Mouse (Mus musculus): Measurements from ENCODE around the gene C1qc. TPM values are rescaled to one million over a fixed set of nuclear protein-coding genes. Genes with fewer than 3 reads are reported as not detected.

Gene C1qc
- polyA plus RNA-seq, 1 experiment from 2014 or later: 22.3 TPM

DNA sequence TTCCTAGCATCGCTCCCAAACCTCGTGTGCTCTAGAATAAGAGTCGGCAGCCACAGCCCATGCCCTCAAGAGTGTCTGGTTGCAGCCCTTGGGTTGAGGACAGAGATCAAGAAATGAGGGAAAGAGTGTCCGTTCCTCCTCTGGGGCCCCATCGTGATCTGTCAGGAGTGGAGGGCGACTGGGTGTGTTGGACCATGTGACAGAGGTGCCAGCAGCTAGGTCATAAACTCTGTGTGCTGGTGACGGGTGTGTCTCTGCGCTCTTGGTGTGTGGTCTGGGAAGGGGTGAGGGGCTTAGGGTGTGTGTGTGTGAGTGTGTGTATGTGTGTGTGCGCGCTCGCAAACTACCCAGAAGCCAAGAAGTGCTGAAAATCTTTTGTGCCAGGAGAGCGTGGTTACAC is 39.9 kb downstream of the C1qc start:
- Histone ChIP-seq H3K4me2 (ENCODE audit: low read length) (no peak overlapping the region), H3K27ac (ENCODE audit: low read depth, low read length) (no peak overlapping the region), H3K36me3 (ENCODE audit: control insufficient read depth, insufficient read depth, low read length) (no peaks in the 10 kb centered on the region), H3K4me3 (ENCODE audit: low read depth, low read length) (no peak overlapping the region), H3K9ac (ENCODE audit: low read length) (no peak overlapping the region), H3K9me3 (replicated peaks; ENCODE audit: control insufficient read depth, low read length) (no peaks in the 10 kb centered on the region), H3K4me1 (ENCODE audit: control insufficient read depth, insufficient read depth, low read length) (no peaks in the 10 kb centered on the region), H3K27me3 (replicated peaks; ENCODE audit: control insufficient read depth, insufficient read depth, low read length) (no peaks in the 10 kb centered on the region)
- ATAC-seq (no peak), DNase-seq (ENCODE audit: low spot score) (no peak)
- WGBS: 93% methylated on average over 12 of the region's 12 CpGs

DNA sequence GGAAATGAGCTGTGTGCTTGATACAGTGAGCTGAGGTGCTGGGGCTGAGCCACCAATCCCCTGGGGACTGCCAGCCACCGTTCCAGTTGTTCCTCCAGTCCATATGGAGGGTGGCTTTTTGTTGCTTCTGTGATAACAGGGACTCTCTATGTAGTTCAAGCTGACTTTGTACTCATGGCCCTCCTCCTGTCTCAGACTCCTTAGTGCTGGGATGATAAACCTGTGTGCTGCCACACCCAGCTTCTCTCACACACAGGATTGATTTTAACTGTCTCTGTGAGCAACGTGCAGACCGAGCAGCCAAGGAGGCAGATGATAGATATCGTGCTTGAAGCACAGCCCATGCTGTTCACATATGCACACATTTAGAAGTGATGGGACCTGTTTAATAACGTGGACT is 40.7 kb downstream of the C1qc start:
- ATAC-seq (no peak), DNase-seq (ENCODE audit: low spot score) (no peak)
- H3K27me3 ChIP-seq (replicated peaks; ENCODE audit: control insufficient read depth, insufficient read depth, low read length): no peaks in the 10 kb centered on the region
- no peak overlapping the region for H3K4me2 ChIP-seq (ENCODE audit: low read length)
- 83% methylated on average over 5 of the region's 5 CpGs for WGBS
- H3K9ac ChIP-seq (ENCODE audit: low read length): no peak overlapping the region
- H3K36me3 ChIP-seq (ENCODE audit: control insufficient read depth, insufficient read depth, low read length): no peaks in the 10 kb centered on the region
- H3K9me3 ChIP-seq (replicated peaks; ENCODE audit: control insufficient read depth, low read length): no peaks in the 10 kb centered on the region
- H3K4me1 ChIP-seq (ENCODE audit: control insufficient read depth, insufficient read depth, low read length): no peaks in the 10 kb centered on the region
- H3K27ac ChIP-seq (ENCODE audit: low read depth, low read length): no peak overlapping the region
- H3K4me3 ChIP-seq (ENCODE audit: low read depth, low read length): no peak overlapping the region

DNA sequence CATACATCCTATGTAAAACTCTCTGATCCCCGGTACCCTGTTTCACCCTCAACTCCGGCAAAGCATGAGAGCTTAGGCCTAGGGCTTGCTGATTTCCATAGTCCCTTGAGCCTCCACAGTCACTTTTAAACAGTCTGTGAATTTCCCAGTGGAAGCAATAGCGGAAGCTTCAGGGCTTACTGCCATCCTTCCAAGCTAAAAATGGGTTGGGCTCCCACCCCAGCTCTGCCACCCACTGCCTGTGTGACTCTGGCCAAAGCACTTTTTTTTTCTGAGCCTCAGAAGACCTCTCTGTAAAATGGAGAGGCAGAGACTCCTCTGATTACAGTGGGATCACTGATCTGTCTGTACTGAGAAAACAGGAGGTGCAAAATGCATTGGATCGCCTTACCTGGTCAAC is 44.3 kb downstream of the C1qc start:
- no peak for DNase-seq (ENCODE audit: low spot score)
- Histone ChIP-seq H3K9ac (ENCODE audit: low read length) (no peak overlapping the region), H3K36me3 (ENCODE audit: control insufficient read depth, insufficient read depth, low read length) (no peaks in the 10 kb centered on the region), H3K27ac (ENCODE audit: low read depth, low read length) (no peak overlapping the region), H3K4me3 (ENCODE audit: low read depth, low read length) (no peak overlapping the region), H3K27me3 (replicated peaks; ENCODE audit: control insufficient read depth, insufficient read depth, low read length) (no peaks in the 10 kb centered on the region), H3K4me2 (ENCODE audit: low read length) (no peak overlapping the region), H3K9me3 (replicated peaks; ENCODE audit: control insufficient read depth, low read length) (no peaks in the 10 kb centered on the region), H3K4me1 (ENCODE audit: control insufficient read depth, insufficient read depth, low read length) (peaks cover 7% of the 10 kb centered on the region)
- WGBS: 83% methylated on average over 4 of the region's 4 CpGs
- no peak for ATAC-seq

DNA sequence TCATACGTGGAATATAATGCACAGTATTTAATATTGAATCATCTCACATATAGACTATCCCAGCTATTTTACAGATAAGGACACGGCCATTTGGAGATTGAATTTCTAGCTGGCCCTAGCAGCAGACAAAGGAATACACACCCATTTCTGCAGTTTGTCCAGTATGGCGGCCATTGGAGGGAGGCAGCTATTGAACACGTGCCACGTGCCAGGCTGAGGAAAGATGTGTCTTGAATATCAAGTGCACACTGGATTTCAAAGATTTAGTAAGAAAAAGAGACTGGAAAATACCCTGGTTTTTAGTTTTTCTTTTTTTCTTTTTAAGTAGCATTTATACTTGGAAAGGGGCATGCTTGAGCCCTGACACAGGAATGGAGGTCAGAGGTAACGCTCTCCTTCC is 45.7 kb downstream of the C1qc start:
- Histone ChIP-seq H3K27me3 (replicated peaks; ENCODE audit: control insufficient read depth, insufficient read depth, low read length) (no peaks in the 10 kb centered on the region), H3K4me2 (ENCODE audit: low read length) (no peak overlapping the region), H3K9me3 (replicated peaks; ENCODE audit: control insufficient read depth, low read length) (no peaks in the 10 kb centered on the region), H3K27ac (ENCODE audit: low read depth, low read length) (no peak overlapping the region), H3K4me3 (ENCODE audit: low read depth, low read length) (no peak overlapping the region), H3K36me3 (ENCODE audit: control insufficient read depth, insufficient read depth, low read length) (no peaks in the 10 kb centered on the region), H3K4me1 (ENCODE audit: control insufficient read depth, insufficient read depth, low read length) (peaks cover 7% of the 10 kb centered on the region), H3K9ac (ENCODE audit: low read length) (no peak overlapping the region)
- WGBS: 58% methylated on average over 6 of the region's 6 CpGs
- ATAC-seq: no peak
- no peak for DNase-seq (ENCODE audit: low spot score)

DNA sequence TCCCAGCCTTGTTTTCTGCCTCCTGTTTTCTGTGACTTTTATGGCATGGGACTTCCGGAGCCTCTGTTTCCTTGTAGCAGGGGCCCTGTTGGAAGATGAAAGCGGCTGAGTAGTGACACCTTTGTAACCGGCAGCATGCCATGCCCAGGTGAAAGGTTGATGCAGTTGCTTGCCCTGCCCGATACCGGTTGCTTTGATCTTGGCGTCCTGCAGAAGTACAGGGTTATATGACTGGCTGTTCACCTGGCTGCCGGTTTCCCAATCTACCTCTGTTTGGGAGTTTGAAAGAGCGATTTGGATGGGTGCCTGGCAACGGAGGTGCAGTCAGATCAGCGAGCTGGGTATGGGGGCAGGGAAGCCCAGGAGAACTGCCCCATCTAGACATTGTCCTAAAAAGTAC is 50.1 kb downstream of the C1qc start:
- ATAC-seq (no peak), DNase-seq (ENCODE audit: low spot score) (no peak)
- Histone ChIP-seq H3K9me3 (replicated peaks; ENCODE audit: control insufficient read depth, low read length) (no peaks in the 10 kb centered on the region), H3K4me3 (ENCODE audit: low read depth, low read length) (no peak overlapping the region), H3K4me1 (ENCODE audit: control insufficient read depth, insufficient read depth, low read length) (peaks cover 16% of the 10 kb centered on the region), H3K27ac (ENCODE audit: low read depth, low read length) (no peak overlapping the region), H3K4me2 (ENCODE audit: low read length) (no peak overlapping the region), H3K36me3 (ENCODE audit: control insufficient read depth, insufficient read depth, low read length) (no peaks in the 10 kb centered on the region), H3K27me3 (replicated peaks; ENCODE audit: control insufficient read depth, insufficient read depth, low read length) (no peaks in the 10 kb centered on the region), H3K9ac (ENCODE audit: low read length) (no peak overlapping the region)
- WGBS: 86% methylated on average over 10 of the region's 10 CpGs

DNA sequence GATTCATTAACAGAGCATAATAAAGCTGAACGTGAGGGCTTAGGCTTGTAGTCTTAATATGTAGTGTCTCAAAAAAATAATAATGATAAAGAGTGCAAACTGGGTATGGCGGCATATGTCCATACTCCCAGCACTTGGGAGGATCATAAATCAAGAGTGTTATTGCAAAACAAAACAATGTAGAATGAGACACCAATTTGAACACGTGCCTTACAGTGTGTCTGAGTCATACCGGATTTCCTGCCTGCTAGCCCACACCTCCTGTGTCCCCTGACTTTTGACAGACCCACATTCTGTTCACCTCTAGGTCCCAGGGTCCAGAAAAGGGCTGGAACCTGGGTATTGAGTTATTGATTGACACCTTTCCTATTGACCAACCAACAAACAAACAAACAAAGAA is 50.8 kb downstream of the C1qc start:
- DNase-seq (ENCODE audit: low spot score) (no peak), ATAC-seq (no peak)
- Histone ChIP-seq H3K9me3 (replicated peaks; ENCODE audit: control insufficient read depth, low read length) (no peaks in the 10 kb centered on the region), H3K27me3 (replicated peaks; ENCODE audit: control insufficient read depth, insufficient read depth, low read length) (no peaks in the 10 kb centered on the region), H3K4me1 (ENCODE audit: control insufficient read depth, insufficient read depth, low read length) (peaks cover 23% of the 10 kb centered on the region), H3K36me3 (ENCODE audit: control insufficient read depth, insufficient read depth, low read length) (no peaks in the 10 kb centered on the region), H3K27ac (ENCODE audit: low read depth, low read length) (no peak overlapping the region), H3K4me2 (ENCODE audit: low read length) (no peak overlapping the region), H3K4me3 (ENCODE audit: low read depth, low read length) (no peak overlapping the region), H3K9ac (ENCODE audit: low read length) (no peak overlapping the region)
- WGBS: 88% methylated on average over 4 of the region's 4 CpGs

DNA sequence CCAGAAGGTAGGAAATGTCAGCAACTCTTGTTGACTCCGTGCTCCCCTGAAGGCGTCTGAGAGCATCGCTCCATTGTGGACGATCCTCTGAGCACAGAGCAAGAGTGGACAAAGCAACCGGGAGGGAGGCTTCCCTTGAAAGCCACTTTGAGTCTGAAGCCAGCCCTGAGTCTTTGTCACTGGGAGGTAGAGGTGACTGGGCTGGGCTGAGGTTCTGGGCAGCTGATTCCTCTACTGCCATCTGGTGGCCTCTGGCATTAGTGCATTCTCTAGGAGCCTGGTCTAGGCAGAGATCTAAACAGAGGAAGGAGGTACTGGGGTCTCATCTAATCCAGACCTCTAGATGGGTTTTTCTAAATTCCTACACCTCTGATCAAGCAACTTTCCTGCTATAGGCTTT is 51.8 kb downstream of the C1qc start:
- H3K4me3 ChIP-seq (ENCODE audit: low read depth, low read length): no peak overlapping the region
- no peak overlapping the region for H3K9ac ChIP-seq (ENCODE audit: low read length)
- no peaks in the 10 kb centered on the region for H3K27me3 ChIP-seq (replicated peaks; ENCODE audit: control insufficient read depth, insufficient read depth, low read length)
- no peaks in the 10 kb centered on the region for H3K36me3 ChIP-seq (ENCODE audit: control insufficient read depth, insufficient read depth, low read length)
- H3K4me2 ChIP-seq (ENCODE audit: low read length): no peak overlapping the region
- no peaks in the 10 kb centered on the region for H3K9me3 ChIP-seq (replicated peaks; ENCODE audit: control insufficient read depth, low read length)
- peaks cover 29% of the 10 kb centered on the region for H3K4me1 ChIP-seq (ENCODE audit: control insufficient read depth, insufficient read depth, low read length)
- 3% methylated on average over 5 of the region's 5 CpGs for WGBS
- H3K27ac ChIP-seq (ENCODE audit: low read depth, low read length): no peak overlapping the region
- peak; percentile 89 for DNase-seq (ENCODE audit: low spot score)
- peak; percentile 47 for ATAC-seq

Other genes starting within 250 kb of the C1qc start
- 9.3 and 9.6 TPM in 2 replicates for gene Ephb2, start 57.1 kb downstream of the C1qc start, polyA plus RNA-seq (2014; fragmentation: Nextera tagmentation; extraction: Ambion mirVana)
- gene C1qb, start 6.9 kb downstream of the C1qc start, polyA plus RNA-seq (2014; fragmentation: Nextera tagmentation; extraction: Ambion mirVana): 45.2 and 45.8 TPM in 2 replicates
- 24.3 and 28.1 TPM in 2 replicates for gene C1qa, start 5.7 kb upstream of the C1qc start, polyA plus RNA-seq (2014; fragmentation: Nextera tagmentation; extraction: Ambion mirVana)
- 1.9 and 3.1 TPM in 2 replicates for gene Epha8, start 63.8 kb upstream of the C1qc start, polyA plus RNA-seq (2014; fragmentation: Nextera tagmentation; extraction: Ambion mirVana)
- gene Zbtb40, start 155.7 kb upstream of the C1qc start, polyA plus RNA-seq (2014; fragmentation: Nextera tagmentation; extraction: Ambion mirVana): 2.8 and 4.4 TPM in 2 replicates